Mouse (Mus musculus): Measurements from ENCODE around the gene Tm9sf1. TPM values are rescaled to one million over a fixed set of nuclear protein-coding genes. Genes with fewer than 3 reads are reported as not detected.
A peak's percentile ranks its signal among the peaks of the same experiment; 100 is the strongest.

Gene Tm9sf1
- 60.0 and 61.2 TPM in 2 replicates for polyA plus RNA-seq (2015; fragmentation: Nextera tagmentation; extraction: Ambion mirVana)

DNA sequence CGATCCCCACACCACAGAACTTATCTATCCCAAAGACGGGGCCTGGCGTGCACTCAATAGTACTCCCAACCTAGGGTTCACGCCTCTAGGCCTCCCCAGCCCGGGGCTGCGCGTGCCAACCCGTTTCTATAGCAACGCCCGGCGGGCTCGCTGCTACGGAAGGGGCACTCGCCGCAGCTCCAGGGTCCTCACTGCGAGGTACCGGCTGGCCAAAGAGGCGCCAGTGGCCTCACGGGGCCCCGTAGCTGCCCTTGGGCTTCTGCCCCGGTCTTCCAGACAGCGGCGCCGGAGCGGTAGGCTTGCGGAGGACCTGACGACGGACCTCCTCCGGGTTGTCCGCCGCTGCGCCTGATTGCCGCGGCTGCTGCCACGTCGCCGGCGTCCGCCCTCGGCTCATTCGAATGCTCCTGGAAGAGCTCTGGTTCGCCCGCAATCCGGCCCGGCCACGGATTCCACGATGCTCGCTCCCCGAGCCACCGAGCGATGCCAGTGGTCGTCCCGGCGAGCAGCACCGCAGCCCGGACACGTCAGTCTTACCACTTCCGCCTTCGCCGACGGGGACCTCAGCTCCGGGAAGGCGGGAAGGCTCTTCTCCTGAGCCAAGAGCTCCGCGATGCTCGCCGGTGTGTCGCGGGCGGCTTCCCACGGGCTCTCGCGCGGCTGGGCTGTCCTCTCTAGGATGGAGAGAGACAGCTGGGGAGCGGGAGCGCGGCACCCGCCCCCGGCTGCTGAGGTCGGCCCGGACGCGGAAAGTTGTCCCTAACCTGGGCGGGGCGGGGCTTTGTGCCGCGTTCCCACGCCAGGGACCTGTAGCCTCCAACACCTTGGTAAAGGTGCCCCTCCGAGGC lies at the start of gene Tm9sf1:
Gene Tm9sf1, minus strand, starts transcription at position 747 of the 848 bp plus-strand sequence.
- peak; percentile 88 for ATAC-seq (ENCODE audit: low read depth)
- under 1% methylated on average over 89 of the region's 89 CpGs for WGBS
- H3K4me1 ChIP-seq (replicated peaks): peaks cover 26% of the 10 kb centered on the region
- peak within 1 kb of the TSS; percentile 97 for H3K4me3 ChIP-seq
- H3K36me3 ChIP-seq: peaks cover 32% of the 10 kb centered on the region
- no peaks in the 10 kb centered on the region for H3K9me3 ChIP-seq
- peak within 1 kb of the TSS; percentile 78 for H3K4me2 ChIP-seq
- peak within 1 kb of the TSS; percentile 94 for H3K9ac ChIP-seq
- peak within 1 kb of the TSS; percentile 97 for H3K27ac ChIP-seq (replicated peaks)
- H3K27me3 ChIP-seq: no peaks in the 10 kb centered on the region

- H3K4me2 ChIP-seq: no peak overlapping the region
- no peak overlapping the region for H3K4me3 ChIP-seq
- no peaks in the 10 kb centered on the region for H3K27me3 ChIP-seq
- WGBS: 81% methylated on average over 10 of the region's 10 CpGs
- no peaks in the 10 kb centered on the region for H3K4me1 ChIP-seq (replicated peaks)
- H3K9ac ChIP-seq: no peak overlapping the region
- no peaks in the 10 kb centered on the region for H3K9me3 ChIP-seq
- no peak overlapping the region for H3K27ac ChIP-seq (replicated peaks)
- ATAC-seq (ENCODE audit: low read depth): no peak
- H3K36me3 ChIP-seq: no peaks in the 10 kb centered on the region
These were observed 45.8 kb upstream of the Tm9sf1 start for GRCm38 (mm10) chr14:55689433-55689832.

- H3K36me3 ChIP-seq: peaks cover 31% of the 10 kb centered on the region
- H3K4me1 ChIP-seq (replicated peaks): peaks cover 14% of the 10 kb centered on the region
- H3K9ac ChIP-seq: peak overlapping the region; percentile 61
- peak overlapping the region; percentile 81 for H3K4me3 ChIP-seq
- no peaks in the 10 kb centered on the region for H3K9me3 ChIP-seq
- peak; percentile 40; the same call in 1 of the 2 replicates for ATAC-seq (ENCODE audit: low read depth)
- 24% methylated on average over 3 of the region's 3 CpGs for WGBS
- H3K4me2 ChIP-seq: peak overlapping the region; percentile 92
- H3K27ac ChIP-seq (replicated peaks): peak overlapping the region; percentile 79; the same call in 1 of the 2 replicates
- H3K27me3 ChIP-seq: no peaks in the 10 kb centered on the region
These were observed 38.5 kb upstream of the Tm9sf1 start for GRCm38 (mm10) chr14:55682118-55682493.

DNA sequence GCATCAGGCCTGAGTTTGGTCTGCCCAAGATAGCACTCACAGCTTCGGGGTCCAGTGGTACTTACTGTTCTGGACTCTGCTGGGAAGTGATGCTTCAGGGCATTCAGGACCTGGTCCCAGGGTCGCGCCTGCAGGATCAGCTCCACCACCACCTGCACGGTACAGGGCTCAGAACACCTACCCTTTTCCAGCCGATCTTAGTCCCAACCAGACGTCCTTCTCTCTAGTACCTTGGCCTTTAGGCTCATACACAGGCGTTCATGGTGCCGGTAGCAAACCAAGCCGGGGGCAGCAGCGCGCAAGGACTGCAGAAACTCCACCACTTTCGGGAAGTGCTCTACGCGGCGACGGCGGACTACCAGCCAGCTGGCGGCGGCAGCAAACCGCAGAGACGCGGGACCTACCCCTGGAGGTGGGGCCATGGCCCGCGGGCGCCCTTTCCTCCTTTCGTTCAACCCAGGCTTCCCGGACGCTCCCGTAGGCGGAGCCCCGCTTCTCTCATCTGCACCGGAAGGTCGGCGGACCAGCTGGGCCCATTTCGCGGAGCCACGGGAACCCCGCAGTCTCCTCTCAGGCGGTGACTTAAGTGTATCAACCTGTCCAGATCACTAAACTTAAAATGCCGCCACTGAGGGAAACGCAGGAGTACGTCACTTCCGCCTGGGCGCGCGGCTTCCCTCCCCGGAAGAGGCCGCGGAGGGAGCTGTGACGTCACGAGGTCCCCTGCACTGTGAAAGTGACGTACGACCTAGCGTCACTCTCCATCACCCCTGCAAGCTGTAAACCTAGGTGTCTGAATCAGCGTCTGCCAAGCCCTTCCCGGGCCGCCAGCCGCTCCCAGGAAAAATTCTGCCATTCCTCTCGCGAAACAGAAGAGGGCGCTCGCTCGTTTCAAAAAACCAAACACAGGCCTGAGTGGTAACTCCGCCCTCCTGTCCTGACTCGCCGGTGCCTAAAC lies 37.8 kb upstream of the Tm9sf1 start, which contains the start of gene Tinf2:
Gene Tinf2, minus strand, starts transcription at position 661 of the 958 bp plus-strand sequence.
- Histone ChIP-seq H3K9ac (peak within 1 kb of the TSS; percentile 78), H3K27ac (replicated peaks) (peak within 1 kb of the TSS; percentile 79), H3K4me1 (replicated peaks) (peaks cover 14% of the 10 kb centered on the region), H3K4me2 (peak within 1 kb of the TSS; percentile 92), H3K27me3 (no peaks in the 10 kb centered on the region), H3K4me3 (peak within 1 kb of the TSS; percentile 81), H3K9me3 (no peaks in the 10 kb centered on the region), H3K36me3 (peaks cover 38% of the 10 kb centered on the region)
- under 1% methylated on average over 66 of the region's 66 CpGs for WGBS
- ATAC-seq (ENCODE audit: low read depth): peak; percentile 99

- H3K36me3 ChIP-seq: peaks cover 52% of the 10 kb centered on the region
- WGBS: 88% methylated on average over 4 of the region's 4 CpGs
These were observed 34.0 kb upstream of the Tm9sf1 start for GRCm38 (mm10) chr14:55677615-55678014.

GRCm38 (mm10) chr14:55672741-55673060 lies 29.1 kb upstream of the Tm9sf1 start:
- H3K27me3 ChIP-seq: no peaks in the 10 kb centered on the region
- no peaks in the 10 kb centered on the region for H3K9me3 ChIP-seq
- no peak for ATAC-seq (ENCODE audit: low read depth)
- peak overlapping the region; percentile 83 for H3K9ac ChIP-seq
- 82% methylated on average over 7 of the region's 7 CpGs for WGBS
- H3K4me1 ChIP-seq (replicated peaks): peaks cover 31% of the 10 kb centered on the region
- H3K4me2 ChIP-seq: peak overlapping the region; percentile 77
- no peak overlapping the region for H3K27ac ChIP-seq (replicated peaks)
- H3K36me3 ChIP-seq: peaks cover 36% of the 10 kb centered on the region
- peak overlapping the region; percentile 72 for H3K4me3 ChIP-seq

More at GRCm38 (mm10) chr14:55677615-55678014, 34.0 kb upstream of the Tm9sf1 start:
- no peak for ATAC-seq (ENCODE audit: low read depth)
- Histone ChIP-seq H3K27ac (replicated peaks) (no peak overlapping the region), H3K9ac (no peak overlapping the region), H3K9me3 (no peaks in the 10 kb centered on the region), H3K4me1 (replicated peaks) (peaks cover 19% of the 10 kb centered on the region), H3K4me2 (no peak overlapping the region), H3K4me3 (no peak overlapping the region), H3K27me3 (no peaks in the 10 kb centered on the region)

GRCm38 (mm10) chr14:55671833-55672740 lies 28.5 kb upstream of the Tm9sf1 start, which contains the start of the genes Gmpr2 and Nedd8:
Gmpr2 (plus strand) TSS chr14:55671941.
Nedd8 (minus strand) TSS chr14:55672124.
- H3K4me3 ChIP-seq: peak within 1 kb of the TSS; percentile 72
- H3K9ac ChIP-seq: peak within 1 kb of the TSS; percentile 83
- ATAC-seq (ENCODE audit: low read depth): peak; percentile 98
- H3K9me3 ChIP-seq: no peaks in the 10 kb centered on the region
- WGBS: 1% methylated on average over 38 of the region's 38 CpGs
- peak within 1 kb of the TSS; percentile 77 for H3K4me2 ChIP-seq
- H3K27ac ChIP-seq (replicated peaks): peak within 1 kb of the TSS; percentile 87
- H3K4me1 ChIP-seq (replicated peaks): peaks cover 31% of the 10 kb centered on the region
- peaks cover 30% of the 10 kb centered on the region for H3K36me3 ChIP-seq
- no peaks in the 10 kb centered on the region for H3K27me3 ChIP-seq

DNA sequence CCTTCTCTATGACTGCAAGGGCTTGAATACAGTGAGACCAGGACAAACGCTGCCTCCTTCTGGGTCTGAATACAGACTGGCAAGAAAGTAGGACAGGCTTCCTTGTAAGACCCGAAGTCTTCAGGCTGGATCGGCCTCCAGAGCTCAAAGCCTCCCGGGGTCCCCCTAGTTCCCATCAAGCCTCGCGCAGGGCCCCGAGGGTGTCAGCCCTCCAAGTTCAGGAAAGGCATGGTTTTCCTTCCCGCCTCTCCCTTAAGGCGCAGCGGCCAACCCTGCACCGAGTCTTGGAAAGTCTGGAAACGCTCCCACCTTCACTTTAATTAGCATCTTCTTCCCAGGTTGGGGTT lies 27.9 kb upstream of the Tm9sf1 start:
- Histone ChIP-seq H3K27me3 (no peaks in the 10 kb centered on the region), H3K36me3 (peaks cover 29% of the 10 kb centered on the region), H3K4me2 (peak overlapping the region; percentile 77), H3K4me1 (replicated peaks) (peaks cover 31% of the 10 kb centered on the region), H3K4me3 (peak overlapping the region; percentile 72), H3K9ac (peak overlapping the region; percentile 83), H3K27ac (replicated peaks) (peak overlapping the region; percentile 87), H3K9me3 (no peaks in the 10 kb centered on the region)
- peak; percentile 72 for ATAC-seq (ENCODE audit: low read depth)
- WGBS: 1% methylated on average over 12 of the region's 12 CpGs

GRCm38 (mm10) chr14:55660636-55661035 lies 17.0 kb upstream of the Tm9sf1 start:
- 48% methylated on average over 2 of the region's 2 CpGs for WGBS
- Histone ChIP-seq H3K4me1 (replicated peaks) (peaks cover 16% of the 10 kb centered on the region), H3K27me3 (no peaks in the 10 kb centered on the region), H3K4me2 (peak overlapping the region; percentile 68), H3K36me3 (peaks cover 43% of the 10 kb centered on the region), H3K9ac (no peak overlapping the region), H3K27ac (replicated peaks) (no peak overlapping the region), H3K4me3 (peak overlapping the region; percentile 71), H3K9me3 (no peaks in the 10 kb centered on the region)
- peak; percentile 24; the same call in 1 of the 2 replicates for ATAC-seq (ENCODE audit: low read depth)

- peak; percentile 94 for ATAC-seq (ENCODE audit: low read depth)
- Histone ChIP-seq H3K9me3 (no peaks in the 10 kb centered on the region), H3K27me3 (no peaks in the 10 kb centered on the region), H3K4me3 (peak within 1 kb of the TSS; percentile 71), H3K4me2 (peak within 1 kb of the TSS; percentile 68), H3K4me1 (replicated peaks) (peaks cover 16% of the 10 kb centered on the region), H3K9ac (peak within 1 kb of the TSS; percentile 83), H3K36me3 (peaks cover 43% of the 10 kb centered on the region), H3K27ac (replicated peaks) (peak within 1 kb of the TSS; percentile 86)
- WGBS: under 1% methylated on average over 39 of the region's 39 CpGs
These were observed 16.5 kb upstream of the Tm9sf1 start, which contains the start of gene Mdp1 for GRCm38 (mm10) chr14:55659960-55660573. Mdp1 (minus strand) TSS chr14:55660508.
